In the genomic region with DNA sequence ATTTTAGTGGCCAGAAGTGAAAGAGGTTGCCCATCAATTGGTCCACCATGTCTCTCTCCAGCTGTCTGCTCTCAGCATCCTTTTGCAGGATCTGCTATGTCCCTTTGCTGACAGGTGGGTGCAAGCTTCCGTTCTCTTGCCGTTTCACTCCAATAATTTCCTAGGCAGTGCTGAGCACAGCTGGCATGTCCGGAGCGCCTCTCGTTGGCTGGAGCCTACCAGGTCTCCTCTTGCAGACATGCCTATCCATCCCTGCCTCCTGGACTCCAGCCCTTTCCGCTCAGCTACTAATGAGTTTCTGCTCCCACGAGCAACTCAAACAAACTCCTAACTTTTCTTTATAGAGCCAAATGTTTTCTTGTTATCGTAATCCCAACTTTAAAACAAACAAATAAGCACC, we compare ENCODE assay signal across 27 mouse cellular contexts. TPM values are rescaled to one million over a fixed set of nuclear protein-coding genes. Genes with fewer than 3 reads are reported as not detected.
DNase-seq lines count a peak whose midpoint lies in the region; ATAC-seq and TF ChIP-seq lines count a peak whose summit lies in the region.
"Had no signal": no experiment of that assay in that cellular context is flagged by ENCODE, and none has a peak within 500 bp of the region (broad histone marks: within the 10 kb centered on the region; RNA-seq: fewer than 3 reads in every experiment).

No protein-coding gene starts in this region.

- H3K36me3 ChIP-seq in liver, embryonic 11.5 days (ENCODE audit: control insufficient read depth, insufficient read depth, low read length) = peaks cover 49% of the 10 kb centered on the region

- intact Hi-C loops in gastrocnemius, adult 2 months (cut with DNase I) = no loop called here

- H3K9me3 ChIP-seq in liver, embryonic 11.5 days (ENCODE audit: control insufficient read depth, low read length) = no peaks in the 10 kb centered on the region; the same call in 1 of the 2 replicates
- H3K9me3 ChIP-seq: heart, embryonic 15.5 days; intestine, embryonic 15.5 days had no signal

- no peak overlapping the region; the same call in 1 of the 2 replicates for H3K4me3 ChIP-seq in gastrocnemius, adult 2 months
- no peak overlapping the region for H3K4me3 ChIP-seq in liver, embryonic 11.5 days (ENCODE audit: low read depth, low read length)
- H3K4me3 ChIP-seq: embryonic facial prominence, embryonic 10.5 days; embryonic facial prominence, embryonic 15.5 days; forebrain, embryonic 12.5 days; heart, embryonic 15.5 days; hindbrain, embryonic 12.5 days; intestine, embryonic 15.5 days; limb, embryonic 12.5 days; liver, embryonic 12.5 days; myocyte; neural tube, embryonic 12.5 days had no signal

- no peak overlapping the region for H3K4me2 ChIP-seq in liver, embryonic 11.5 days
- H3K4me2 ChIP-seq: embryonic facial prominence, embryonic 15.5 days; forebrain, embryonic 12.5 days; heart, embryonic 15.5 days; hindbrain, embryonic 12.5 days; intestine, embryonic 15.5 days; limb, embryonic 12.5 days; liver, embryonic 12.5 days; midbrain, embryonic 11.5 days; neural tube, embryonic 12.5 days had no signal

- 90% methylated on average over 8 of the region's 8 CpGs for WGBS in liver, embryonic 11.5 days

- peak; percentile 74 for DNase-seq in gastrocnemius, adult 2 months
- DNase-seq in gastrocnemius, postnatal 4 days (ENCODE audit: low spot score in 2 of 2) = no peak
- peak; percentile 22 for DNase-seq in liver, embryonic 11.5 days (ENCODE audit: low spot score)
- DNase-seq in liver = no peak
- peak; percentile 56 for DNase-seq in kidney, postnatal 10 days
- DNase-seq in skeletal muscle tissue, adult 2 months (ENCODE audit: low read depth, low spot score) = peak; percentile 25
- DNase-seq in testis, postnatal 14 days (ENCODE audit: low spot score) = no peak
- DNase-seq in thymus, postnatal 25 days = no peak
- DNase-seq: adrenal gland, adult 8-10 months; cerebellum, adult 2 months; cerebellum, postnatal 14 days; liver, postnatal 0 days; lung, postnatal 36 days; right cerebral cortex, adult 18-20 months; right cerebral cortex, postnatal 4 days had no signal

- no peak overlapping the region for H3K9ac ChIP-seq in liver, embryonic 11.5 days (ENCODE audit: low read depth, low read length)
- H3K9ac ChIP-seq: embryonic facial prominence, embryonic 15.5 days; forebrain, embryonic 12.5 days; heart, embryonic 15.5 days; hindbrain, embryonic 12.5 days; intestine, embryonic 15.5 days; limb, embryonic 12.5 days; liver, embryonic 12.5 days; liver, postnatal 0 days; neural tube, embryonic 12.5 days had no signal

- H3K27me3 ChIP-seq in liver, embryonic 11.5 days (replicated peaks; ENCODE audit: control insufficient read depth, insufficient read depth, low read length) = no peaks in the 10 kb centered on the region
- H3K27me3 ChIP-seq: embryonic facial prominence, embryonic 15.5 days; forebrain, embryonic 12.5 days; heart, embryonic 15.5 days; hindbrain, embryonic 12.5 days; intestine, embryonic 15.5 days; limb, embryonic 12.5 days; liver, embryonic 12.5 days; neural tube, embryonic 12.5 days had no signal

- TF ChIP-seq CTCF in gastrocnemius, adult 2 months (IDR thresholded peaks at IDR 0.05) = no peak

- peak overlapping the region; percentile 43; the same call in 1 of the 2 replicates for H3K27ac ChIP-seq in gastrocnemius, adult 2 months
- H3K27ac ChIP-seq in liver, embryonic 11.5 days (ENCODE audit: low read depth, low read length) = no peak overlapping the region
- H3K27ac ChIP-seq: embryonic facial prominence, embryonic 10.5 days; embryonic facial prominence, embryonic 15.5 days; forebrain, embryonic 12.5 days; hindbrain, embryonic 12.5 days; hindbrain, postnatal 0 days; intestine, embryonic 15.5 days; limb, embryonic 12.5 days; liver, embryonic 12.5 days; neural tube, embryonic 12.5 days had no signal

- H3K4me1 ChIP-seq in liver, embryonic 11.5 days (replicated peaks; ENCODE audit: control insufficient read depth, insufficient read depth, low read length) = peaks cover 12% of the 10 kb centered on the region

- no peak for ATAC-seq in liver, embryonic 11.5 days (replicated peaks; ENCODE audit: low FRiP score)
- ATAC-seq: hindbrain, postnatal 0 days; intestine, embryonic 15.5 days; liver, embryonic 12.5 days; liver, postnatal 0 days had no signal

RNA-seq across cellular contexts. Expression of gene Dyrk2, which starts 6.4 kb away (rescaled TPM):
- total RNA-seq in gastrocnemius, adult 2 months (2021) = 10 to 100 TPM; 55.0 to 87.9 TPM
- total RNA-seq in gastrocnemius, postnatal 4 days (2021) = 100 to 1,000 TPM in 1 of 2 experiments, 10 to 100 TPM in 1; 99.8 to 108 TPM
- 6.0 and 6.1 TPM in 2 replicates for polyA plus RNA-seq in liver, embryonic 11.5 days (2014; fragmentation: Nextera tagmentation; extraction: Ambion mirVana)

Comparison
In these comparisons a context has a peak if more than half of its experiments do, and no peak if none do; other contexts are left out.
1. DNase-seq: peak in gastrocnemius, adult 2 months (single experiment), liver, embryonic 11.5 days (single experiment), kidney, postnatal 10 days (single experiment) and skeletal muscle tissue, adult 2 months (single experiment); none in gastrocnemius, postnatal 4 days (0 of 2), liver (single experiment), testis, postnatal 14 days (single experiment) and thymus, postnatal 25 days (single experiment).